ENCODE assay signal across 1 mouse cellular context in the genomic region with DNA sequence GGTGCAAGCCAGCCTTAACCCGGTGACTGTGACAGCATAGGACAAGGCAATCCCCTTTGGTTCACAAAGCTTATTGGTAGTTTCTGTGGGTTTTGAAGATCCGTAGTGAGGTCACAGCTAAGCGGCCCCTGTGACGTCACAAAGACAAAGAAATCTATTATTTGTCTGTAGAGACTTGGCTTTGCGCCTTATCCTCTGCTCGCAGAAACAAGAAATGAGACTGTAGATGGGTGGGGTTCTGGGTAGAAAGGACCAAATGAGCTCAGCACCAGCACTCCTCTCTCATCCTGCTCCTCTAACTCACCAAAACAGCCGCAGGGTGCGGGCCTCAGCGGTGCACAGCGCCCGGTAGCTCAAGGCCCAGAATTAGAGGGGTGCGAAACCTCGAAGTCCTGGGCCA.
TF ChIP-seq lines count a peak whose summit lies in the region.

No protein-coding gene starts in this region.

TF ChIP-seq in CH12.LX, 34 proteins besides CTCF, POLR2A, EP300 and RAD21:
- no peak for TF ChIP-seq TBP (conservative IDR thresholded peaks at IDR 0.05; ENCODE audit: low read depth, low read length)
- no peak for TF ChIP-seq MYC (IDR thresholded peaks at IDR 0.05; ENCODE audit: low read depth, low read length)
- TF ChIP-seq MAFK (IDR thresholded peaks at IDR 0.05; ENCODE audit: insufficient replicate concordance, low read length) = no peak
- TF ChIP-seq USF1 (IDR thresholded peaks at IDR 0.05; ENCODE audit: low read depth, low read length) = no peak
- no peak for TF ChIP-seq RCOR1 (conservative IDR thresholded peaks at IDR 0.05; ENCODE audit: low read depth, low read length)
- TF ChIP-seq TCF12 (IDR thresholded peaks at IDR 0.05; ENCODE audit: low read depth, low read length) = no peak
- no peak for TF ChIP-seq ZKSCAN1 (IDR thresholded peaks at IDR 0.05; ENCODE audit: borderline replicate concordance, low read depth, low read length)
- no peak for TF ChIP-seq PAX5 (IDR thresholded peaks at IDR 0.05; ENCODE audit: low read length)
- no peak for TF ChIP-seq SMC3 (IDR thresholded peaks at IDR 0.05; ENCODE audit: low read depth, low read length)
- no peak for TF ChIP-seq SIN3A (IDR thresholded peaks at IDR 0.05; ENCODE audit: low read length)
- no peak for TF ChIP-seq GABPA (IDR thresholded peaks at IDR 0.05; ENCODE audit: insufficient replicate concordance, low read depth, low read length)
- no peak for TF ChIP-seq MAX (IDR thresholded peaks at IDR 0.05; ENCODE audit: low read length)
- no peak for TF ChIP-seq JUND (conservative IDR thresholded peaks at IDR 0.05; ENCODE audit: low read depth, low read length)
- TF ChIP-seq KAT2A (IDR thresholded peaks at IDR 0.05; ENCODE audit: insufficient replicate concordance, low read length) = no peak
TF ChIP-seq in CH12.LX: peak in this region for 0.
